Mouse (Mus musculus) cerebellum, adult (tissue): ENCODE measurements at regions not wholly inside any gene's neighbourhood (a gene's known extent, or its start where the extent isn't known, plus 50 kb on each side); places are given as distances from the start of the nearest gene placed in this dataset.
A peak's percentile ranks its signal among the peaks of the same experiment; 100 is the strongest.

Experiments used
- ATAC-seq: cut with Nextera tagmentation; 2 replicates; pipeline ENCODE4 v1.9.2; 2017; ENCODE audit warnings: mild to moderate bottlenecking, moderate library complexity, mixed read lengths; ENCODE audit not compliant: insufficient number of reproducible peaks, low FRiP score, low TSS enrichment

DNA sequence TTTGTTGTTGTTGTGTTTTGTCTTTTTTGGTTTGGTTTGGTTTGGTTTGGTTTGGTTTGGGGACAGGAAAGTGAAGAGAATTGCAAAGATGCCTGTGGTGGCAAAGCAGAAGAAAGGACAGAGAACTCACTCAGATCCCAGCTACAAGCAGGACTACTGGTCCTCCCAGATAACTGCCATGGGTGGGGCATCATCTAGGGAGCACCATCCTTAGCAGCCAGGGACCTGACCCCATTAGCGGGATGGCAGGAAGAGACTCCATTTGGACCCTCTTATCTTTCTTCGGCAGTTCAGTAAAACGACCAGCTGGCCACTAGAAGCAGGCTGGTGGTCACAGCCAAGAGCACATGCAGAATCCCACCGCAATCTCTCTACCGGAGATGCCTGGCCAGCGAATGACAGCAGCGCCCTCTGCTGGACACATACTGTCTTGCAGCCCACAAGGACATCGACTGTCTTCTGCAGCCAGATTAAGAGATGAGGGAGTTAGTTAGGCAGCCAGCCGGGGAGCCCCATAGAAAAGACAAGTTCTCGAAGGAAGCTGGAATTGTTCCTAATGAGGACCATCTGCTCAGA is 119.8 kb downstream of the Gm9195 start:
- ATAC-seq, result peak; percentile 21; the same call in 1 of the 2 replicates

DNA sequence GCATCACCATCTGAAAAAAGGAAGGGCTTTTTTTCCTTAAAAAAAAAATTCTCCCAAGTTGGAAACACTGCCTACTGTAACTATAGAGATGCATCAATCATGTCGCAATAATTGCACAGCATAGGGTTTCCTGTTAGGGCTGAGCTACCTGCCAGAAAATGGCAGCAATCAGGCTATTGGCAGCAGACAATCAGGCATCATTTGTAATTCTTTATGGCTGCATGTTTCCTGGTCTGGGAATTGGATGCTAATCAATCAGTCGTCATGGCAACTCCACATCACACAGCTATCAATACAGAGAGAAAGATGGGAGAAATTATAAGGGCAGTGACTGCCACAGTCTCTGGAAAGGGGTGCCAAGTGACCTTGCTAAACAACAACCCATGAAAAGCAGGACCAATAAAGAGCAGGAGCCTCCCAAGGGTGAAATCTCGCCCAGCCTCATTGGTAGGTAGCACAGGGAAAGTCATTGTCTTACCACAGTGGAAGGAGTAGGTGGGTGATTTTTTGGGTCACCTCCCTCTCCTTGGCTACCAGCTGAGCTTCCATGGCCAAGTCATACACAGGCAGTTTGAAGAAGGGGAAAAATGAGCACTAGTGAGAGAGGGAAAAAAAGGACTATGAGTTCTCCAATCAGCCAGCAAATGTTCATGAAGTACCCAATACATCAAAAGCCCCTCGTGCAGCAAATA is 130.7 kb downstream of the Gm9195 start:
- ATAC-seq, result no peak

DNA sequence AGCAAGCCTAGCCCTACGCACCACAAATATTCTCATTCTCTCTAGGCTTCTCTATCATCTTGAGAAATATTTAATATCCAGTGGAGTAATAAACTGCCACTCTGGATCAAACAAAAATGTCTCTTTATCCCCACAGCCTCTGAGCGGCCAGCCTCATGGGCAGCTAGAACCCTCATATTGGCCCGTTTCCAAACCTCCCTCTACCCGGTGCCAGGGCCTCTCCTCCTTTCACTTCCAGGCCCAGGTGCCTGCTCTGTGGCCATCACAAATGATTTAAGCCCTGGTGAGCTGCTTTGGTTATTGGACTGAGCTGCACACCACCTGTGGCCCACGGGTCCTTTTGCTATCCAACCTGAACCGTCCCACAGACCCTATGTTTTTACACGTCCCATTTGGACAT is 131.5 kb downstream of the Gm9195 start:
- no peak for ATAC-seq

DNA sequence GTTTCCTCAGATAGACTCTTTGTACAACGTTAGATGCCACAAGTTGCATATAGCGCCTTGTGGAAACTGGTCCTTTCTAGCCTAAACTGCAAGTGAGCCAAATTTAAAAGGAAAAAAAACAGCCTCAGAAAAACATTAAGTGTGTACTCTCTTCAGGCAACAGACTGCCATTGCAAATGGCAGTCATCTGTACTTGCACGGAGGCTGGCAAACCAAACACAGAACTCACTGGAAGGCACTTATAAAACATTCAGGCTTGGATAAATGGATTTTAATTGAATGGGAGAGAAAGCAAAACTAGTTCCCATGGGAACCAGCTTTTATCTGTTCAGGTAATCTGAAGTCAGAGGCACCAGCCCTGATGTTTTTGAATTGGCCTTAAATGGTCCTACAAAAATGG is 133.7 kb downstream of the Gm9195 start:
- no peak for ATAC-seq

DNA sequence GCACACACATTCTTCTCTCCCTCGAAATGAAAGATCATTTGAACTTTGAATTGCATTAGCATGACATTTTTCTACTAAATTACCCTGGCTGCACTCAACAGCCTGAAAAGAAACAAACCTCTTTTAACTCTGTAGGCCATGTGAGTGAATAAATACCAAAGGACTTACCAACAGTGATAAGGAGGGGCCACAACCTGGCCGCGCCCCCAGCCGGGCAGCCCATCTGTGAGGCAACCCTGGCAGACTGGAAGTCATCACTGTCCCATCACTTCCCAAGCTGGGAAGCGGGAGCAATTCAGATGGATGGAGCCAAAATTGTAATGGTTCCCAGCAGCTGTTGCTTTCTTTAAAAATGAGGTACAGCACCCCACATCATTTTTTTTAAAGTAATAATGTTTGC is 149.5 kb downstream of the Gm9195 start:
- ATAC-seq, result no peak

DNA sequence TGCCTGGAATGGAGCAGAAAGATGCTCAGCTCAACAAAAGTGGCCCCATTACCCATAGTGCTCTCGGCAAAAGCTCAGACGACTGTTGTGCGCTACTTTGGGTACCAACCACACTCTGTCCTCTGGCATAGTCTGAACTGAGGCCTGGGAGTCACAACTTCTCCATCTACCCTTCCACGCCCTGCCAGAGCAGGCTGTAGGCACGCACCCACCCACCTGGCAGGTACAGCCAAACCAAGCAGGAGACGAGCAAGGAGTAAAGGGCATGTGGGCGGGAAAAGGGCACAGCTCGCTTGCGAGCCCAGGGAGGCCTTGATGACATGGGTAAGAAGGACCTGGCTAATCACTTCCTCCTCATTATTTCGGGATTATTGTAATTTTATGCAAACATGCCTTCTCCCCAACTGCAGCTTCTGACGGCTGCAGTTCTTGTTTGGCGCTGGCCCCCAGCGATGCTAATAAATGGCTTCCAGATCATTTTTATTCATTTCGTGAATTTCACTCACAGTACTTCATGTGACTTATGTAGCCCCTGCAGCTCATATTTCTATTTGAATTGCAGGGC is 150.0 kb downstream of the Gm9195 start:
- ATAC-seq, result no peak

DNA sequence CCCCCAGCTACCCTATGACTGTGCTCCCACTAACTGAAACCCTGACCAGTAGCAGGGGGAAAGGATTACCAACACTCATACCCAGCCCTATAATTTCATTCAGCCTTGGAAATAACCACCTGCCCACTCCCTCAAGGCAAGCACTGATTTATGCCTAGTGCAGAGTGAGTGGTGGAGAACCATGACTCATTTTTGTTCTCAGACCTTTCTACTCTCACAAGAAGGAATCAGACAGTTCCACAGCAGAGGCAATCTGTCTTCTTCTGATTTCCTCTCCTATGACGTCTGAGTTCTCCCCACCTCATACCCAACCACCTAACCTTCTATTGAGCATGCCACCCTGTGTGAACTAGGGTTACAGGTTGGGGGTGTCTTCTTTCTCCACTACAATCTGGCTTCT is 153.6 kb downstream of the Gm9195 start:
- ATAC-seq, result no peak

DNA sequence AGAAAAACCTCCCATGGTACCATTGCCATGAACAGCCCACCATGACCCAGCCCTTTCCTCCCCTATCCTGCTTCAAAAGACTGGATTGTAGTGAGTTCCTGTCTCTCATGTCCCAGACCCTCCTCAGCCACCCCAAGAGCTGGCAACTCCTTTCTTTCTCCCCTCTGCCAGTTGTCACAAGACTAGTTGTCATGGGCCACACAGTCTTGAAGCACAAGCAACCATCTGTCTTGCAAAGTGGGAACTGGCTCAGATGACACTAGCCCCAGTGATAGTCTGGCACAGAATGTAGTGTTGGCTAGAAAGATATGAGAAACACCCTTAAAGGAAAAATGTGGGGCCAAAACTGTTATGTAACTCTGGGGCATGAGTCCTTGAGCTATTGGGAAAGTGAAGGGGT is 187.8 kb downstream of the Gm9195 start:
- ATAC-seq, result peak; percentile 66; the same call in 1 of the 2 replicates

DNA sequence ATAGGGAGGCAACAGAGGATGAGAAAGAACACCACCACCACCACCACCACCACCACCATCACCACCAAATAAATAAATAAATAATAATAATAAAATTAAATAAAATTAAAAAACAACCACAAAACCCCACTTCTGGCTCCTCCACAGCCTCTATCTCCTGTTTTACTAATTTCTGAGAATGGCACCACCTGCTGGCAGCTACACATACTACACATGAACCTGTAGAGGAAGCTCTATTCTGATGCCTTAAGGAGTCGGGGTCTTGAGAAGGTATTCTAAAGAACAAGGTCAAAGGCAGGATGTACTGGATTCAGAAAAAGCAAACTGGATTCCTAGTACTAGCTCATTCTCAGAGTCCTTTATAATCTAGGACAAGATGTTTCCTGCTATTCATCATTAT is 191.6 kb downstream of the Gm9195 start:
- ATAC-seq, result no peak

DNA sequence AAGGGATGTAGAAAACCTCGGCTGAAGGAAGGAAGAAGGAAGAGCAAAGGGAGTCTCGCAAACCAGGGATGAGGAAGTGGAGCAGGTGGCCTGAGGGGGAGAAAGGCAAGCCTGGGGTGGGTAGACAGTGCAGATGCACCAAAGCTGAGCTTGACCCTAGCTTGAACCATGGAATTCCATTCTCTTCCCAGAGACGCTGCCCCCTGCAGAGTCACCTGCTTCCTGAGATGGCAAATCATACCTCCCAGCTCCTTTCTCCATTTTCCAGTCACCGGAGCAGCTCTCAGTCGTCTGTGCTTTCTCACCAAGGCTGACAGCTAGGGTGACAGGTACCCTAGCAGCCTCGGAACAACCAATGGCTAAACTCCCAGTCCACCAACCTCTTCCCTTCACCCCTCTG is 197.0 kb downstream of the Gm9195 start:
- ATAC-seq, result no peak

DNA sequence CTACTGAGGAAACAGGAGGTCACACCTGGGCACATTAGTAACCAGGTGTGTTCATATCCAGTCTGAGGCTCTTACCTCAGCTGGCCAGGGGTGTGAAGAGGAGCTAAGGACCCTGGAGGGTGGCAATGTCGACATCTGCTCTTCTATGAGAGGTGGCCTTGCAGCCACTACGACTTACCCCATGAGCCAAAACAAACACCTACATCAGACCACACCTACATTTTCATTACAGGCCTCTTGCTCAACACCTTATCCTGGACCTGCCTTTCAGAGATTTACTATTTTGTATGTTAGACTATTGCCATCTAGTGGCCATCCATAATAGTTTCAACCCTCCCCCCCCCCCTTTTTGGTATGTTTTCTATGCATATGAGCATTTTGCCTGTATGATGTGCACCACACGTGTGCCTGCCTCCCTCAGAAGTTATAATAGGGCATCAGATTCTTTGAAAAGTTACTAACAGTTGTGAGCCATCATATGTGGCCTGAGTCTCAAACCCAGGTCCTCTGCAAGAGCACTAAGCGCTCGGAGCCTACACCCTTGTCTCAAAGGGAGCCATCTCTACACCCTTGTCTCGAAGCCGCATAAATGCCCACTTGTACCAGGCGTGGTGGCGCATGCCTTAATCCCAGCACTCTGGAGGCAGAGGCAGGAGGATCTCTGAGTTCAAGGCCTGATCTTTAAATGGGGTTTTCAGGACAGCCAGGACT is 197.8 kb downstream of the Gm9195 start:
- no peak for ATAC-seq

DNA sequence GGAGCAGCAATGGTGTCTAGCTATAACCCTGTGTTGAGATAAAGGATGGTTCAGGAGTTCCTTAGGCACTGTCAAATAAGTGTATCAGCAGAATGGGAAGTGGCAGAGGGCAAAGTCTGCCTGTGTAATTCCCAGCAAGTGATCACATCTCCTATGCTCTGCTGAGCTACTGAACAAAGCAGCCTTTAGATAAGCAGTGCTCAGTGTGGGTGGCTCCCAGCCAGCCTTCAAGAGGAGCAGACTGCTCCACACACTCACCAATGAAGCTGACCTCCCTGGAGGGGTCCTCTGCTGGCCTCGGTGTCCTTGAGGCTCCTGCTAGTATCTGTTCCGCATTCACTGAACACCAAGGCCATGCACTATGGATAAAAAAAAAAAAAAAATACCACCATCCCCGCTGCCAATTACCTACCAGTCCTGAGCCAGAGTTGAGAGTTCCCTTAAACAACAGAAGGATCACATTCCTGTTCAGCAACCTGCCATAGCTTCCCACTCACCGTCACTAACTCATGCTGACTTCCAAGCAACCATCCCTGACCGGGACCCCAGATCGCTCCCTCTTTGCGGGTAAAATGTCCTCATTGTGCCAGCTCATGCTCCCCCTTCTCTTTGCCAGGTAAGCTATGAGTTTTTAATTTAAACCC is 198.9 kb downstream of the Gm9195 start:
- ATAC-seq, result no peak

DNA sequence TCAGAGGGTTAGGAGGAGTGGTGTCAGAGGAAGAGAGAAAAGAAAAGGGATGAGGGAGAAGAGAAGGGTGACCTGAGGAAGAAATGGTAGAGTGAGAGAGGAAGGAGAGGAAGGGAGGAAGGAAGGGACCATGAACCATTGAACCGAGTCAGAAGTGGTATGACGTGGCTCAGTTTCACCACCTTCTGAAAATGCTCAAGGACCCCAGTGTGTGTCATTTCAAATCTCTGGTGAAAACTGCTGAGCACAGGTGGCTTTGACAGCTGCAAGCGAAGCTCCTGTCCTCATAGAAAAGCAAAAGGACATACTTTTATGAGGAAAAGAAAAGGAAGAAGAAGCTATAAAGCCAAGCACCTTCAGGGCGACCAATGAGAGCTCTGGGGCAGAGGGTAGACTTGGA is 214.3 kb downstream of the Gm9195 start:
- no peak for ATAC-seq

DNA sequence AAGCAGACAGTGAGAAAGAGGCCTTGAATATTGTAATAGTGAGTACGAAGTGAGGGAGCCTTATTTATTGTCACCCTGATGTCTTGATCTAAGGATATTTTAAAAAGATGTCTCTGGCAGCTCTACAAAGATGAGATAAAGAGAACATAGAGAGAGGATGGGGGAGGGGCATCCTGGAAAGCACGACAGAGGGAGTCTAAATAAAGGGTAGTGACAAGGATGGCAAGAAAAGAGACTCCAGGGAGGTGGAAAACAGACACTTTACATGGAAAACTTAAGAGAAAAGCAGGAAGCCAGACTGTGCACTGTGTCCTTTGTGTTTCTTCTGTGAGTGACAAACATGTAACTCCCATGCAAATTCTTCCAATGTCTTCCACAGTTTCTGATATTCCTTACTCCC is 232.4 kb downstream of the Gm9195 start:
- no peak for ATAC-seq

DNA sequence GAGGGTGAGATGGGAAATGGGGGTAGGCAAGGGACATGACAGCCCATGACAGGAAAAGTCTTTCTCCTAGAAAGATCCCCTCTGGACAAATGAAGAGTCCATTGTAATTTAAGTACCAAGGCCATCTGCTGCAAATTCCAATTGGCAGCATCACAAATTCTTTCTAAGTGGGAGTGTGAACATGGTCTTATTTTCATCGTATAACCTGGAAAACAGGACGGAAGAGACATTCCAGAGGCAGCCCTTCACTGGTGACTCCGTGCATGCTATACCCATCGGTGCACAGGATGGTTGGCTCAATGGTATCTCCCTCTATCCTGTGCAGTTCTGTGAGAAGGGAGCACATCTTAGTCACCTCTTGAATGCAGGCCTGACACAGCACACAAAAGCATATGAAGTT is 249.8 kb downstream of the Gm9195 start:
- ATAC-seq, result no peak

DNA sequence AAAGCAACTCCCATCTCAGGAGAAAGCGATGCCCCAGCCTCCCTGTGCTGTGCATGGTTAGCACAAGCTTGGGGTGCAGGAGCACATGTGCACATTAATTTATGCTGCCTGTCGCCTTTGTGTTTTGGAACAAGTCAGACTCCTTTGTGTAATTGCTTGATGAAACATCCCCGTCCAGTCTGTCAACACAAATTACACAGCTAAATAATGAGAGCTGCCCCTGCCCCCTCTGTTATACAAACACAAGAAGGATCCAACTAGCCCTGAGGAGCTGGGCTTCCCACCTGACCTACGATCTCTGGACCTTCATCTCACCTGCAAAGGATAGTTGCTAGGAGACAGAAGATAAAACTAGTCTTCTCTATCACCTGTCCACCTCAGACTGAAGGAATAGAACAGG is 251.4 kb downstream of the Gm9195 start:
- ATAC-seq, result no peak

DNA sequence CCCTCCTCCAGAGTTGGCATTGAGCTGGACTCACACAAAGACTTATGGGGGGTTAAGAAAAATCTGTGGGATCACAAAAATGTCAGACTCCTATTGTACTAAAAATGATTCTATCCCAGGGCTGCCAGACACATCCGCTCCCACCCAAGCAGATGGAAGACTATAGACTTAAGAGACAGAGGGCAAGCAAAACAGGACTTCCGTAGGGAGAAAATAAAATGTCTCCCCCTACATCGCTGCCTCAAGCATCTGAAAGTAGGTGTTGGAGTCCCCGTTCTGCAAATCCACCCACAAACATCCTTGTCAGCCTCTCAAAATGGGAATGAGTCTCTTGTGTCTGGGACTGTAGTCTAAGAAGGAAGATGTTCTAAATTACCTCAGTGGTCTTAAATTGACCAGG is 253.3 kb downstream of the Gm9195 start:
- ATAC-seq, result no peak

DNA sequence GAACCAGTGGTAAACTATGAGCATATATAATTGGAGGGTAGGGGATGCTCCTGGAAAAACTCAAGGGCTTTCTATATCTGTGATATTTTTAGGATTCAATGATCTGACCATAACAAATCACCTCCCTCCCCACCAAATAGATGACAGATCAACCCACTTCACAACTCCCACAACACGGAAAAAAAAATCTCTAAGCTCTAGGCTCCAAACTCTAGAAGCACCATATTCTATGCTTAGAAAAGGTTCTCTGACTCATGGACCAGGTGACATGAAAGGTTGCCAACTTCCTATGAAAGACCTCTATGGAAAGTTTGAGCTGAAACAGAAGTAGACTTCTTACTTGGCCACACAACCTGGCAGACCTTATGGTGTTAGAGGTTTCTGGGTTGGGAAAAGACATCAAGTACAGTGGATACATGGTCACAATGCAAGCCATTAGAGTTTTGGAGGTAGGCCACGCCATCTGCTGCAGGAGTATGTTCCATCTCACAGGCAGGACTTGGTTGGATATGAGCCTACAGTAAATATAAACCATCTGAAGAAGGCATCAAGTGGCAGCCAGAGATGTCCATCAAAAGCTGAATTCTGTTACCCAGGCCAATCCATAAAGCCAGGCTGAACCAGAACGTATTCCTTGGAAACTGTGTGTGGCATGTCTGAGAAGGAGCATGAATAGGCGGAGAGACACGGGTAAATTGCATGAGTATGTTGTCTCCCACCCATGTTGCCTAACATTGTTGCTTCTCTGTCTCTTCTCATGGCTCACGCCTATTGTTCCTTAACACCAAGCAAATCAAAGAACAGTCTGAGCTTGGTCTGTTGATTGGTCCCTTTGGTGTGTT is 257.2 kb downstream of the Gm9195 start:
- ATAC-seq, result peak; percentile 96

DNA sequence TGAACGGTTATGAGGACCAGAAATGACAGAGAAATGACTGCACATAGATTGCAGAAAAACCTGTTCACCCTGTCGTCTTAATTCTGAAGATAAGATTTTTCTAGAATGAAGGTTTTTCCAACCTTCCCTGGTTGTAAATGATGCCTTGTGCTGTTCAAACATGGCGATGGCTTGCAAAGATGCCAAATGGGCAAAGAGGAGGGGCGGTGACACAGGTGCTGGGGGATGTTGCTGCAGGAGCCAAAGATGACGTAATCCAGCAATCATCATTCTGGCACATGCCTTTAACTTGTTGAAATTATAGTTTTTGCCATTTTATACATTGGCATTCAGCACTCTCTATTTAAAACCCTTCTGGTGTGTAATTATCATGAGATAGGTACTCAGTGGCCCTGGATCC is 263.8 kb downstream of the Gm9195 start:
- no peak for ATAC-seq

DNA sequence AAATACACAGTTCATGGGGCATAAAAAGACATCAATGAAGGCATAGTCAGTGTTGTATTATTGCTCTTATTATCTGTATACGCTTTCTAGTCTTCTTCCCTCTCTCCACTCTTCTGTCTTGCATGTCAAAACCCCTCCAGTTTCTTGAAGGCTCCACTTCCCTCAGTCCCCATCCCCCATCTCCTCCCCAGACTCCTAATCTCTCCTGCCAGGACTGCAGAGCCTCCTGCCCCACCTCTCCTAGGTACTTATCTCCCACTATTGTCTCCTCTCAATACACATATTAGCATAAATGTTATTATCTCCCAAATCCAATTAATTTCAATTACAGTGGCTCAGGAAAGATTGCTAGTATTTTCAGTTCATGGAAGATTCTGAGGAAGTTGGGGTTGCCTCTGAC is 264.2 kb downstream of the Gm9195 start:
- ATAC-seq, result no peak
